Mouse (Mus musculus): ENCODE data around the gene Slc25a21. TPM values are rescaled to one million over a fixed set of nuclear protein-coding genes. Genes with fewer than 3 reads are reported as not detected.
A peak's percentile ranks its signal among the peaks of the same experiment; 100 is the strongest.

The Slc25a21 gene
- 0.16 TPM in 1 of 2 replicates, not detected in the other for polyA plus RNA-seq (2014; fragmentation: Nextera tagmentation; extraction: Ambion mirVana)

GRCm38 (mm10) chr12:57197363-57198026, at the start of gene Slc25a21:
Gene Slc25a21, minus strand, starts transcription at chr12:57197472.
- DNase-seq (ENCODE audit: low spot score) (no peak), ATAC-seq (no peak)
- peak within 1 kb of the TSS; percentile 54 for H3K9ac ChIP-seq (ENCODE audit: low read length)
- WGBS = 54% methylated on average over 10 of the region's 10 CpGs
- no peaks in the 10 kb centered on the region for H3K9me3 ChIP-seq (replicated peaks; ENCODE audit: control insufficient read depth, low read length)
- H3K4me1 ChIP-seq (ENCODE audit: control insufficient read depth, insufficient read depth, low read length) = no peaks in the 10 kb centered on the region
- no peak within 1 kb of the TSS for H3K27ac ChIP-seq (ENCODE audit: low read depth, low read length)
- H3K27me3 ChIP-seq (replicated peaks; ENCODE audit: control insufficient read depth, insufficient read depth, low read length) = peaks cover 8% of the 10 kb centered on the region; the same call in 1 of the 2 replicates
- H3K4me2 ChIP-seq (ENCODE audit: low read length) = peak within 1 kb of the TSS; percentile 85
- H3K4me3 ChIP-seq (ENCODE audit: low read depth, low read length) = peak within 1 kb of the TSS; percentile 40
- H3K36me3 ChIP-seq (ENCODE audit: control insufficient read depth, insufficient read depth, low read length) = no peaks in the 10 kb centered on the region

- ATAC-seq = no peak
Observed at GRCm38 (mm10) chr12:57243671-57244495, 46.6 kb upstream of the Slc25a21 start.

GRCm38 (mm10) chr12:57233386-57233785, 36.1 kb upstream of the Slc25a21 start:
- H3K36me3 ChIP-seq (ENCODE audit: control insufficient read depth, insufficient read depth, low read length) = peaks cover 3% of the 10 kb centered on the region
- H3K9me3 ChIP-seq (replicated peaks; ENCODE audit: control insufficient read depth, low read length) = no peaks in the 10 kb centered on the region
- H3K4me1 ChIP-seq (ENCODE audit: control insufficient read depth, insufficient read depth, low read length) = peaks cover 8% of the 10 kb centered on the region; the same call in 1 of the 2 replicates
- H3K4me3 ChIP-seq (ENCODE audit: low read depth, low read length) = no peak overlapping the region
- 88% methylated on average over 5 of the region's 5 CpGs for WGBS
- ATAC-seq (no peak), DNase-seq (ENCODE audit: low spot score) (no peak)
- H3K4me2 ChIP-seq (ENCODE audit: low read length) = no peak overlapping the region
- no peak overlapping the region for H3K9ac ChIP-seq (ENCODE audit: low read length)
- no peaks in the 10 kb centered on the region for H3K27me3 ChIP-seq (replicated peaks; ENCODE audit: control insufficient read depth, insufficient read depth, low read length)
- H3K27ac ChIP-seq (ENCODE audit: low read depth, low read length) = no peak overlapping the region

More at GRCm38 (mm10) chr12:57243671-57244495, 46.6 kb upstream of the Slc25a21 start:
- no peak overlapping the region for H3K4me2 ChIP-seq (ENCODE audit: low read length)
- H3K4me1 ChIP-seq (ENCODE audit: control insufficient read depth, insufficient read depth, low read length) = no peaks in the 10 kb centered on the region
- no peak overlapping the region for H3K9ac ChIP-seq (ENCODE audit: low read length)
- H3K4me3 ChIP-seq (ENCODE audit: low read depth, low read length) = no peak overlapping the region
- DNase-seq (ENCODE audit: low spot score) = no peak
- no peaks in the 10 kb centered on the region for H3K27me3 ChIP-seq (replicated peaks; ENCODE audit: control insufficient read depth, insufficient read depth, low read length)
- H3K27ac ChIP-seq (ENCODE audit: low read depth, low read length) = no peak overlapping the region
- 86% methylated on average over 5 of the region's 5 CpGs for WGBS
- H3K9me3 ChIP-seq (replicated peaks; ENCODE audit: control insufficient read depth, low read length) = no peaks in the 10 kb centered on the region
- H3K36me3 ChIP-seq (ENCODE audit: control insufficient read depth, insufficient read depth, low read length) = peaks cover 11% of the 10 kb centered on the region; the same call in 1 of the 2 replicates

- Histone ChIP-seq H3K4me3 (ENCODE audit: low read depth, low read length) (peak overlapping the region; percentile 77), H3K4me2 (ENCODE audit: low read length) (peak overlapping the region; percentile 65), H3K27me3 (replicated peaks; ENCODE audit: control insufficient read depth, insufficient read depth, low read length) (no peaks in the 10 kb centered on the region), H3K4me1 (ENCODE audit: control insufficient read depth, insufficient read depth, low read length) (peaks cover 8% of the 10 kb centered on the region; the same call in 1 of the 2 replicates), H3K36me3 (ENCODE audit: control insufficient read depth, insufficient read depth, low read length) (no peaks in the 10 kb centered on the region), H3K27ac (ENCODE audit: low read depth, low read length) (no peak overlapping the region), H3K9me3 (replicated peaks; ENCODE audit: control insufficient read depth, low read length) (no peaks in the 10 kb centered on the region), H3K9ac (ENCODE audit: low read length) (peak overlapping the region; percentile 83; the same call in 1 of the 2 replicates)
- 80% methylated on average over 14 of the region's 14 CpGs for WGBS
- DNase-seq (ENCODE audit: low spot score) (peak; percentile 16), ATAC-seq (no peak)
Observed at GRCm38 (mm10) chr12:57231085-57231875, 34.0 kb upstream of the Slc25a21 start.

- Histone ChIP-seq H3K9me3 (replicated peaks; ENCODE audit: control insufficient read depth, low read length) (no peaks in the 10 kb centered on the region), H3K9ac (ENCODE audit: low read length) (peak within 1 kb of the TSS; percentile 83), H3K4me1 (ENCODE audit: control insufficient read depth, insufficient read depth, low read length) (peaks cover 8% of the 10 kb centered on the region; the same call in 1 of the 2 replicates), H3K36me3 (ENCODE audit: control insufficient read depth, insufficient read depth, low read length) (no peaks in the 10 kb centered on the region), H3K4me3 (ENCODE audit: low read depth, low read length) (peak within 1 kb of the TSS; percentile 77), H3K27me3 (replicated peaks; ENCODE audit: control insufficient read depth, insufficient read depth, low read length) (no peaks in the 10 kb centered on the region), H3K27ac (ENCODE audit: low read depth, low read length) (peak within 1 kb of the TSS; percentile 78), H3K4me2 (ENCODE audit: low read length) (peak within 1 kb of the TSS; percentile 65)
- DNase-seq (ENCODE audit: low spot score) (peak; percentile 95), ATAC-seq (peak; percentile 98)
- WGBS = under 1% methylated on average over 57 of the region's 58 CpGs
Observed at GRCm38 (mm10) chr12:57230192-57230706, 33.0 kb upstream of the Slc25a21 start, which contains the start of the genes Prps1l3 and Mipol1. Gene Prps1l3, plus strand, starts transcription at chr12:57230412. Gene Mipol1, plus strand, starts transcription at chr12:57230427.

GRCm38 (mm10) chr12:57229703-57230102, 32.4 kb upstream of the Slc25a21 start:
- Histone ChIP-seq H3K4me3 (ENCODE audit: low read depth, low read length) (peak overlapping the region; percentile 77), H3K4me1 (ENCODE audit: control insufficient read depth, insufficient read depth, low read length) (peaks cover 8% of the 10 kb centered on the region; the same call in 1 of the 2 replicates), H3K4me2 (ENCODE audit: low read length) (peak overlapping the region; percentile 65), H3K9ac (ENCODE audit: low read length) (peak overlapping the region; percentile 83), H3K36me3 (ENCODE audit: control insufficient read depth, insufficient read depth, low read length) (no peaks in the 10 kb centered on the region), H3K9me3 (replicated peaks; ENCODE audit: control insufficient read depth, low read length) (no peaks in the 10 kb centered on the region), H3K27ac (ENCODE audit: low read depth, low read length) (peak overlapping the region; percentile 48; the same call in 1 of the 2 replicates), H3K27me3 (replicated peaks; ENCODE audit: control insufficient read depth, insufficient read depth, low read length) (no peaks in the 10 kb centered on the region)
- 40% methylated on average over 4 of the region's 4 CpGs for WGBS
- peak; percentile 2; the same call in 1 of the 2 replicates for ATAC-seq
- no peak for DNase-seq (ENCODE audit: low spot score)

GRCm38 (mm10) chr12:57227776-57228175, 30.5 kb upstream of the Slc25a21 start:
- no peaks in the 10 kb centered on the region for H3K36me3 ChIP-seq (ENCODE audit: control insufficient read depth, insufficient read depth, low read length)
- H3K4me1 ChIP-seq (ENCODE audit: control insufficient read depth, insufficient read depth, low read length) = peaks cover 8% of the 10 kb centered on the region; the same call in 1 of the 2 replicates
- H3K9ac ChIP-seq (ENCODE audit: low read length) = no peak overlapping the region
- ATAC-seq = no peak
- H3K4me3 ChIP-seq (ENCODE audit: low read depth, low read length) = no peak overlapping the region
- no peaks in the 10 kb centered on the region for H3K27me3 ChIP-seq (replicated peaks; ENCODE audit: control insufficient read depth, insufficient read depth, low read length)
- H3K4me2 ChIP-seq (ENCODE audit: low read length) = no peak overlapping the region
- no peak overlapping the region for H3K27ac ChIP-seq (ENCODE audit: low read depth, low read length)
- WGBS = 86% methylated on average over 3 of the region's 8 CpGs
- no peak for DNase-seq (ENCODE audit: low spot score)
- no peaks in the 10 kb centered on the region for H3K9me3 ChIP-seq (replicated peaks; ENCODE audit: control insufficient read depth, low read length)

- no peak overlapping the region for H3K9ac ChIP-seq (ENCODE audit: low read length)
- ATAC-seq (no peak), DNase-seq (ENCODE audit: low spot score) (no peak)
- no peaks in the 10 kb centered on the region for H3K36me3 ChIP-seq (ENCODE audit: control insufficient read depth, insufficient read depth, low read length)
- H3K4me2 ChIP-seq (ENCODE audit: low read length) = no peak overlapping the region
- no peak overlapping the region for H3K27ac ChIP-seq (ENCODE audit: low read depth, low read length)
- peaks cover 3% of the 10 kb centered on the region; the same call in 1 of the 2 replicates for H3K4me1 ChIP-seq (ENCODE audit: control insufficient read depth, insufficient read depth, low read length)
- no peaks in the 10 kb centered on the region for H3K27me3 ChIP-seq (replicated peaks; ENCODE audit: control insufficient read depth, insufficient read depth, low read length)
- WGBS = 86% methylated on average over 9 of the region's 9 CpGs
- no peak overlapping the region for H3K4me3 ChIP-seq (ENCODE audit: low read depth, low read length)
- H3K9me3 ChIP-seq (replicated peaks; ENCODE audit: control insufficient read depth, low read length) = no peaks in the 10 kb centered on the region
Observed at GRCm38 (mm10) chr12:57226411-57226810, 29.1 kb upstream of the Slc25a21 start.

Data from forebrain, embryonic 14.5 days (tissue).